Mouse (Mus musculus) erythroblast, embryonic 14.5 days (primary cell): Measurements from ENCODE around the gene Fuca1.

ENCODE experiments used
- GATA1 ChIP-seq: IDR thresholded peaks from 2 replicates; pipeline ENCODE4 v1.6.1; 2012; ENCODE audit warnings: low read length, inconsistent platforms, mixed read lengths
- TAL1 ChIP-seq: IDR thresholded peaks from 3 replicates; pipeline ENCODE4 v1.6.1; 2012; ENCODE audit warnings: low read length, inconsistent platforms, mixed read lengths

GRCm38 (mm10) chr4:135889884-135890283 is 30.7 kb upstream of the Fuca1 start:
- TF ChIP-seq GATA1, result no peak
- TF ChIP-seq TAL1, result no peak
